In the genomic region with DNA sequence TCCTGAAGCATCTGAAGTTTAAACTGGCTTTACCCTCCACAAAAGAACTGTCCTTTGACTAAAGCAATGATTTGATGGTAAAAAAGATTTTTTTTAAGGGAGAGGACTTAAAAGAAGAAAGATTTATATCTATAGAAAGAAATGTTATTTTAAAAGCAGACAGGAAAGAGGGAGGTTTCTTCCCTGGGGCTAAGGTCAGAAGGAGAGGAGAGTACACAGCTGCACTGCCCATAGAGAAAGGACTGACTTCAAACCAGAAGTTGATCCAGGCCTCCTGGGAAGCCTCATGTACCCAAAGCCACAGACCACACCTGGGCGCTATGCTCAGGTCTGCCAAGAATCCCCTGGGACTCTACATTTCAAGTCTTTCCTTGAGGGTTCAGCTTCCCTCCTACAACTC, we compare ENCODE assay signal across 22 mouse cellular contexts.
"Had no signal": no experiment of that assay in that cellular context is flagged by ENCODE, and none has a peak within 500 bp of the region (broad histone marks: within the 10 kb centered on the region; RNA-seq: fewer than 3 reads in every experiment).

No protein-coding gene starts in this region.

- DNase-seq: gastrocnemius, postnatal 14 days; gastrocnemius, postnatal 36 days; heart, adult 18-20 months; heart, postnatal 14 days; heart, postnatal 36 days; kidney, adult 11 months; kidney, adult 8-10 months; kidney, postnatal 36 days; layer of hippocampus, adult 9-11 months; layer of hippocampus, postnatal 36 days; left cerebral cortex, postnatal 4 days had no signal

- H3K4me1 ChIP-seq: heart, embryonic 13.5 days; heart, embryonic 15.5 days; hindbrain, embryonic 13.5 days; hindbrain, embryonic 15.5 days; limb, embryonic 15.5 days; liver, embryonic 12.5 days had no signal

- H3K9me3 ChIP-seq: heart, embryonic 13.5 days; heart, embryonic 15.5 days; hindbrain, embryonic 13.5 days; hindbrain, embryonic 15.5 days; limb, embryonic 13.5 days; limb, embryonic 15.5 days; liver, embryonic 12.5 days had no signal

- H3K27ac ChIP-seq: heart, embryonic 13.5 days; heart, embryonic 15.5 days; hindbrain, embryonic 13.5 days; hindbrain, embryonic 15.5 days; hindbrain, postnatal 0 days; limb, embryonic 13.5 days; limb, embryonic 15.5 days; liver, embryonic 12.5 days; liver, embryonic 14.5 days had no signal

- ATAC-seq: hindbrain, postnatal 0 days; intestine, embryonic 16.5 days; liver, embryonic 12.5 days had no signal

- H3K9ac ChIP-seq: heart, embryonic 13.5 days; heart, embryonic 15.5 days; hindbrain, embryonic 13.5 days; hindbrain, embryonic 15.5 days; limb, embryonic 13.5 days; limb, embryonic 15.5 days; liver, embryonic 12.5 days; liver, embryonic 14.5 days had no signal

- H3K36me3 ChIP-seq: heart, embryonic 13.5 days; heart, embryonic 15.5 days; hindbrain, embryonic 13.5 days; hindbrain, embryonic 15.5 days; limb, embryonic 13.5 days; limb, embryonic 15.5 days; liver, embryonic 12.5 days had no signal

- H3K4me3 ChIP-seq: heart, embryonic 13.5 days; heart, embryonic 15.5 days; hindbrain, embryonic 13.5 days; hindbrain, embryonic 15.5 days; limb, embryonic 13.5 days; limb, embryonic 15.5 days; liver, embryonic 12.5 days had no signal

- H3K27me3 ChIP-seq: heart, embryonic 13.5 days; heart, embryonic 15.5 days; hindbrain, embryonic 13.5 days; hindbrain, embryonic 15.5 days; limb, embryonic 13.5 days; limb, embryonic 15.5 days; liver, embryonic 12.5 days had no signal

- H3K4me2 ChIP-seq: heart, embryonic 11.5 days; heart, embryonic 13.5 days; heart, embryonic 15.5 days; hindbrain, embryonic 13.5 days; hindbrain, embryonic 15.5 days; limb, embryonic 13.5 days; limb, embryonic 15.5 days; liver, embryonic 12.5 days had no signal
